Mouse (Mus musculus): ENCODE data around the gene Rbms3. TPM values are rescaled to one million over a fixed set of nuclear protein-coding genes. Genes with fewer than 3 reads are reported as not detected.

Gene Rbms3
- polyA plus RNA-seq, 1 experiment from 2014 or later, result 117 TPM

DNA sequence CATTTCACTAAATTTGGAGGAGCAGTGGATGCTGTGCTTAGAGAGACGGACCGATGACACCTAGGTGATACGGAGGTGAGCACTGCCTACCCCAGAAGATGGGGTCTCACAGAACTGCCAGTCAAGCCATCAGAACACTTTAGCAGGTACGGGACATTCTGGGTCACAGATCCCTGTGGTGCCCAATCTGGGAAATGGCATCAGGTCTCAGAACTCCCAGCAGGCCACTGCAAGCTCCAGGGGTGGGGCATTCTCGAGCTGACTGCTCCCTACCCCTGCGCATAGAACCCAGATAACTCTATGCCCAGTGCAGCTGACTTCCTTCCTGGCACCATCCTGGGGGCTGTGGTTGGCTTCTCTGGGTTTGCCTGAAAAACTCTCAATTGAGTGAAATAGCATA lies 536.2 kb downstream of the Rbms3 start:
- TF ChIP-seq CTCF (IDR thresholded peaks at IDR 0.05; ENCODE audit: low read depth), result no peak
- no peaks in the 10 kb centered on the region for H3K36me3 ChIP-seq (ENCODE audit: insufficient read depth)
- no peak overlapping the region for H3K4me2 ChIP-seq
- H3K4me1 ChIP-seq (ENCODE audit: insufficient read depth), result peaks cover 16% of the 10 kb centered on the region; the same call in 1 of the 2 replicates
- no peak overlapping the region for H3K27ac ChIP-seq (ENCODE audit: low read depth)
- no peak overlapping the region for H3K4me3 ChIP-seq (ENCODE audit: low read depth, low read length)
- WGBS, result 91% methylated on average over 6 of the region's 6 CpGs
- no peaks in the 10 kb centered on the region for H3K9me3 ChIP-seq (ENCODE audit: low read depth, low read length)
- no peaks in the 10 kb centered on the region for H3K27me3 ChIP-seq (ENCODE audit: insufficient read depth, low read length)
- no peak for ATAC-seq (ENCODE audit: insufficient read depth)
- no peak for DNase-seq
- no peak overlapping the region for H3K9ac ChIP-seq

DNA sequence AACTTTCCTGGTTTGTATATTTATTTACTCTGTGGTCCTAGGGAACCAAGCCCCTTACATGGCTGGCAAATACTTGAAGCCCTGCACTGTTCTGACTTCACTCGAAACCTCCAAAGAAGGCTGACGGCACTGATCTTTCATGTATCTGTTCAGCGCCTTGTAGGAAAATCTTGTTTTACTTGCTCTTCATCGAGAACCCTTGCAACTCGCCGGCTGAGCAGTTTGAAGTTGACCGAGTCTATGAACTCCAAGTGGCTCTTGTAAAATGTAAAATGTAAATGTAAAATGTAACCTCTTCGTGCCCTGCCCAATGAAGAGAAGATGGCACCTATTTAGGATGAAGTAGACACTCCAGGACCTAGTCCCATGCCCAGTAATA lies 537.5 kb downstream of the Rbms3 start:
- H3K36me3 ChIP-seq (ENCODE audit: insufficient read depth), result no peaks in the 10 kb centered on the region
- peaks cover 16% of the 10 kb centered on the region; the same call in 1 of the 2 replicates for H3K4me1 ChIP-seq (ENCODE audit: insufficient read depth)
- 67% methylated on average over 8 of the region's 8 CpGs for WGBS
- H3K27me3 ChIP-seq (ENCODE audit: insufficient read depth, low read length), result no peaks in the 10 kb centered on the region
- H3K27ac ChIP-seq (ENCODE audit: low read depth), result peak overlapping the region; percentile 26; the same call in 1 of the 2 replicates
- DNase-seq (no peak), ATAC-seq (ENCODE audit: insufficient read depth) (peak; percentile 26; the same call in 1 of the 2 replicates)
- H3K9ac ChIP-seq, result no peak overlapping the region
- no peak overlapping the region for H3K4me2 ChIP-seq
- no peak for TF ChIP-seq CTCF (IDR thresholded peaks at IDR 0.05; ENCODE audit: low read depth)
- no peak overlapping the region for H3K4me3 ChIP-seq (ENCODE audit: low read depth, low read length)
- H3K9me3 ChIP-seq (ENCODE audit: low read depth, low read length), result no peaks in the 10 kb centered on the region

- no peaks in the 10 kb centered on the region for H3K9me3 ChIP-seq (ENCODE audit: low read depth, low read length)
- no peak overlapping the region for H3K9ac ChIP-seq
- H3K4me3 ChIP-seq (ENCODE audit: low read depth, low read length), result no peak overlapping the region
- no peaks in the 10 kb centered on the region for H3K27me3 ChIP-seq (ENCODE audit: insufficient read depth, low read length)
- peaks cover 16% of the 10 kb centered on the region; the same call in 1 of the 2 replicates for H3K4me1 ChIP-seq (ENCODE audit: insufficient read depth)
- ATAC-seq (ENCODE audit: insufficient read depth) (peak; percentile 68), DNase-seq (peak; percentile 76)
- no peak overlapping the region for H3K4me2 ChIP-seq
- no peak for TF ChIP-seq CTCF (IDR thresholded peaks at IDR 0.05; ENCODE audit: low read depth)
- WGBS, result 29% methylated on average over 9 of the region's 9 CpGs
- peak overlapping the region; percentile 26; the same call in 1 of the 2 replicates for H3K27ac ChIP-seq (ENCODE audit: low read depth)
- no peaks in the 10 kb centered on the region for H3K36me3 ChIP-seq (ENCODE audit: insufficient read depth)
These were observed 538.2 kb downstream of the Rbms3 start for GRCm38 (mm10) chr9:117091253-117092176.

DNA sequence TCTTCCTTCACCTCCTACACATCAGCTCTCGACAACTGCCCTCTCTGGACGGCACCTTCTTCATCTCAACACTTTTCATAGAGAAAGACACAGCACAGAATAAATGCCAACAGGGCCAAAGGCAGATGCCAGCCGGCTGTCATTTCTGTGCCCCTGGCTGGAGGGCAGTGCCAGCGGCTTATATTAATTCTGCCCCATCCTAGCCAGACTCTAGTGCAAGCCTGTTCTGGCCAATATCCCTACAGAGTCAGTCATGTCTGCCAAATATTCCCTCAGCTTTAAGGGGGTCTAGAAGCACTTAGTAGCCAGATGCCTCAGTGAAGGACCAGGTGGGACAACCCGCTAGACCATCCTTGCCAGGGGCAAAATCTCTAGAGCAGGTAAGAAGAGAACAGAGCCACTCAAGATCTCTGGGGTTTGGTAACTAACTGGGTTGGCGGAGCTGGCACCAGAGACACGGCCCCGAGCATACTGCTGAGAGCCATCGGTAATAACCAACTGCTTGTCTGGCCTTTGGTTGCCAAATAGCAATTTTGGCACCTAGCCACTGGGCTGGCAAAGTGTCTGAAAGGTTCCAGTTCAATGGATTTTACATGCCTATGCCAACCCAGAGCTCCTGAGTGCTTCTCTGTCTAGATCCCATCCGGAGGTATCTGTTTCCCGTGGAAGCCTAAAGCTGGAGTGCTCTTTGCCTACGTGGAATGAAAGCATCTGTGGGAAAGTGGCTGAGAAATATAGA lies 540.1 kb downstream of the Rbms3 start:
- no peak overlapping the region for H3K27ac ChIP-seq (ENCODE audit: low read depth)
- 93% methylated on average over 12 of the region's 12 CpGs for WGBS
- no peak for DNase-seq
- H3K36me3 ChIP-seq (ENCODE audit: insufficient read depth), result peaks cover 8% of the 10 kb centered on the region; the same call in 1 of the 2 replicates
- no peak overlapping the region for H3K9ac ChIP-seq
- ATAC-seq (ENCODE audit: insufficient read depth), result no peak
- no peak overlapping the region for H3K4me2 ChIP-seq
- peaks cover 16% of the 10 kb centered on the region; the same call in 1 of the 2 replicates for H3K4me1 ChIP-seq (ENCODE audit: insufficient read depth)
- no peak overlapping the region for H3K4me3 ChIP-seq (ENCODE audit: low read depth, low read length)
- no peak for TF ChIP-seq CTCF (IDR thresholded peaks at IDR 0.05; ENCODE audit: low read depth)
- no peaks in the 10 kb centered on the region for H3K9me3 ChIP-seq (ENCODE audit: low read depth, low read length)
- H3K27me3 ChIP-seq (ENCODE audit: insufficient read depth, low read length), result no peaks in the 10 kb centered on the region

GRCm38 (mm10) chr9:117088309-117088708 lies 541.4 kb downstream of the Rbms3 start:
- WGBS, result 92% methylated on average over 6 of the region's 6 CpGs
- Histone ChIP-seq H3K27ac (ENCODE audit: low read depth) (no peak overlapping the region), H3K4me1 (ENCODE audit: insufficient read depth) (peaks cover 16% of the 10 kb centered on the region; the same call in 1 of the 2 replicates), H3K27me3 (ENCODE audit: insufficient read depth, low read length) (no peaks in the 10 kb centered on the region), H3K9ac (no peak overlapping the region), H3K36me3 (ENCODE audit: insufficient read depth) (peaks cover 8% of the 10 kb centered on the region; the same call in 1 of the 2 replicates), H3K9me3 (ENCODE audit: low read depth, low read length) (no peaks in the 10 kb centered on the region), H3K4me2 (no peak overlapping the region), H3K4me3 (ENCODE audit: low read depth, low read length) (no peak overlapping the region)
- no peak for TF ChIP-seq CTCF (IDR thresholded peaks at IDR 0.05; ENCODE audit: low read depth)
- ATAC-seq (ENCODE audit: insufficient read depth), result no peak
- no peak for DNase-seq

DNA sequence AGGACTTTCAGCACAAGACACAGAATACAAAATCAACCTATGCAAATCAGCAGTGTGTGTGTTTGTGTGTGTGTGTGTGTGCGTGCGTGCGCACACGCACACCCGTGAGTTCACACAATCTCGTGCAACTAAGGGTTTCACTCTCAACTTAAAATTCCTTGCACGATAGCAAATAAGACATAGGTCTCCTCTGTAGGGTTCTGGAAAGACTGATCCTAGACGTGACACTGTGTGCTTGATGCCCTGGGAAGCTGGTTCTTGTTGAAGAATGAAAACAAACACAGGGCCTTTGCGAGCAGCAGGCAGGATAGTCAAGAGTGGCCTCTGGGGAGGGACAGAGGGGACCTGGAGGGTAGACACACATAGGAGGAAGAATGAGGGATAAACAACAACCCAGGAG lies 544.0 kb downstream of the Rbms3 start:
- no peak overlapping the region for H3K4me2 ChIP-seq
- ATAC-seq (ENCODE audit: insufficient read depth), result no peak
- WGBS, result 82% methylated on average over 9 of the region's 9 CpGs
- no peaks in the 10 kb centered on the region for H3K9me3 ChIP-seq (ENCODE audit: low read depth, low read length)
- H3K36me3 ChIP-seq (ENCODE audit: insufficient read depth), result peaks cover 8% of the 10 kb centered on the region; the same call in 1 of the 2 replicates
- H3K4me1 ChIP-seq (ENCODE audit: insufficient read depth), result no peaks in the 10 kb centered on the region
- no peak overlapping the region for H3K9ac ChIP-seq
- DNase-seq, result no peak
- TF ChIP-seq CTCF (IDR thresholded peaks at IDR 0.05; ENCODE audit: low read depth), result no peak
- H3K4me3 ChIP-seq (ENCODE audit: low read depth, low read length), result no peak overlapping the region
- no peak overlapping the region for H3K27ac ChIP-seq (ENCODE audit: low read depth)
- no peaks in the 10 kb centered on the region for H3K27me3 ChIP-seq (ENCODE audit: insufficient read depth, low read length)

- peaks cover 12% of the 10 kb centered on the region; the same call in 1 of the 2 replicates for H3K36me3 ChIP-seq (ENCODE audit: insufficient read depth)
- no peak for TF ChIP-seq CTCF (IDR thresholded peaks at IDR 0.05; ENCODE audit: low read depth)
- WGBS, result 94% methylated on average over 2 of the region's 2 CpGs
- DNase-seq (no peak), ATAC-seq (ENCODE audit: insufficient read depth) (no peak)
- H3K4me1 ChIP-seq (ENCODE audit: insufficient read depth), result peaks cover 1% of the 10 kb centered on the region; the same call in 1 of the 2 replicates
- no peak overlapping the region for H3K27ac ChIP-seq (ENCODE audit: low read depth)
- no peak overlapping the region for H3K4me2 ChIP-seq
- H3K9ac ChIP-seq, result no peak overlapping the region
- H3K4me3 ChIP-seq (ENCODE audit: low read depth, low read length), result no peak overlapping the region
- no peaks in the 10 kb centered on the region for H3K27me3 ChIP-seq (ENCODE audit: insufficient read depth, low read length)
- H3K9me3 ChIP-seq (ENCODE audit: low read depth, low read length), result no peaks in the 10 kb centered on the region
These were observed 545.2 kb downstream of the Rbms3 start for GRCm38 (mm10) chr9:117084471-117084870.

All from lung, embryonic 14.5 days (tissue).